Comparison of ENCODE assay signal across 35 mouse cellular contexts in the genomic region with DNA sequence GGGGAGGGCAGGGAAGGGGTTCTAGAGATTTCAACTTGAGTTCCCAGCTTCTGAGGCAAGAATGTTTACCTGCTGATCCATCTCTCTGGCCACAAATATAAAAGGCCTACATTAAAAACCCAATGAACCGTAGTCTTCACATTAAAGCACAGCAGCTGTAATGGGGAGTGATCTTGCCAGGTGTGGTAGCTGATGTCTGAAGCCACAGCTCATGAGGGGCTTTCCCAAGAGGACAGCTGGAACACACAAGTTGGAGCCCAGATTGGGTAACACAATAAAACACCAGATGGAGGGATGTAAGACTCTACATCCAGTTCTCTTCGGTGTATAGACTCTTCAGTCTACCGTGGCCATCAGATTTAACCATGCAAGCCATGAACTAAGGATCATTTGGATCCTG. TPM values are rescaled to one million over a fixed set of nuclear protein-coding genes. Genes with fewer than 3 reads are reported as not detected.
"Had no signal": no experiment of that assay in that cellular context is flagged by ENCODE, and none has a peak within 500 bp of the region (broad histone marks: within the 10 kb centered on the region; RNA-seq: fewer than 3 reads in every experiment).

No protein-coding gene starts in this region.

- H3K4me3 ChIP-seq: left cerebral cortex, adult 2 months; limb, embryonic 10.5 days; limb, embryonic 12.5 days; limb, embryonic 13.5 days; limb, embryonic 15.5 days; liver, embryonic 12.5 days; liver, embryonic 13.5 days; liver, embryonic 15.5 days; lung, embryonic 15.5 days; megakaryocyte, embryonic 14.5 days; midbrain, embryonic 12.5 days; midbrain, embryonic 13.5 days; midbrain, embryonic 15.5 days; neural tube, embryonic 12.5 days had no signal

- H3K4me2 ChIP-seq: limb, embryonic 12.5 days; limb, embryonic 13.5 days; limb, embryonic 15.5 days; liver, embryonic 11.5 days; liver, embryonic 12.5 days; liver, embryonic 13.5 days; liver, embryonic 15.5 days; lung, embryonic 14.5 days; lung, embryonic 15.5 days; midbrain, embryonic 11.5 days; midbrain, embryonic 12.5 days; midbrain, embryonic 13.5 days; midbrain, embryonic 15.5 days; neural tube, embryonic 12.5 days had no signal

- H3K9ac ChIP-seq: limb, embryonic 12.5 days; limb, embryonic 13.5 days; limb, embryonic 15.5 days; liver, embryonic 12.5 days; liver, embryonic 13.5 days; liver, embryonic 14.5 days; liver, embryonic 15.5 days; liver, postnatal 0 days; lung, embryonic 14.5 days; lung, embryonic 15.5 days; midbrain, embryonic 12.5 days; midbrain, embryonic 13.5 days; midbrain, embryonic 15.5 days; neural tube, embryonic 12.5 days had no signal

- H3K27ac ChIP-seq: left cerebral cortex, adult 2 months; limb, embryonic 10.5 days; limb, embryonic 12.5 days; limb, embryonic 13.5 days; limb, embryonic 15.5 days; liver, embryonic 12.5 days; liver, embryonic 13.5 days; liver, embryonic 14.5 days; liver, embryonic 15.5 days; lung, embryonic 15.5 days; macrophage; midbrain, embryonic 12.5 days; midbrain, embryonic 13.5 days; midbrain, embryonic 15.5 days; neural tube, embryonic 12.5 days had no signal

- ATAC-seq: liver, embryonic 12.5 days; liver, postnatal 0 days; lung, postnatal 0 days; midbrain, embryonic 13.5 days; midbrain, embryonic 15.5 days; midbrain, embryonic 16.5 days had no signal

- DNase-seq: left cerebral cortex, postnatal 4 days; liver; liver, embryonic 13.5 days; liver, postnatal 0 days; lung, adult 18-20 months; lung, adult 2 months; lung, embryonic 14.5 days; lung, postnatal 10 days; lung, postnatal 14 days; lung, postnatal 36 days; lung, postnatal 4 days had no signal

- H3K9me3 ChIP-seq: limb, embryonic 10.5 days; limb, embryonic 12.5 days; limb, embryonic 13.5 days; limb, embryonic 15.5 days; liver, embryonic 12.5 days; liver, embryonic 13.5 days; liver, embryonic 15.5 days; lung, embryonic 15.5 days; megakaryocyte, embryonic 14.5 days; midbrain, embryonic 12.5 days; midbrain, embryonic 13.5 days; midbrain, embryonic 15.5 days; neural tube, embryonic 12.5 days had no signal

- H3K4me1 ChIP-seq: limb, embryonic 10.5 days; limb, embryonic 12.5 days; limb, embryonic 13.5 days; limb, embryonic 15.5 days; liver, embryonic 12.5 days; liver, embryonic 13.5 days; liver, embryonic 15.5 days; lung, embryonic 15.5 days; megakaryocyte, embryonic 14.5 days; neural tube, embryonic 12.5 days had no signal

- H3K27me3 ChIP-seq: limb, embryonic 12.5 days; limb, embryonic 13.5 days; limb, embryonic 15.5 days; liver, embryonic 12.5 days; liver, embryonic 13.5 days; liver, embryonic 15.5 days; lung, embryonic 15.5 days; megakaryocyte, embryonic 14.5 days; neural tube, embryonic 12.5 days had no signal

RNA-seq across cellular contexts. Expression of gene Klhl41, which starts 14.6 kb away (rescaled TPM):
- total RNA-seq: megakaryocyte progenitor cell, adult 5-6 weeks; megakaryocyte, adult 5-6 weeks; megakaryocyte-erythroid progenitor cell, adult 5-6 weeks; midbrain, postnatal 0 days; monocyte, adult 5-6 weeks had no signal
- polyA plus RNA-seq: macrophage; midbrain, postnatal 0 days had no signal

RNA-seq across cellular contexts. Expression of gene Bbs5, which starts 37.5 kb away (rescaled TPM):
- total RNA-seq: monocyte, adult 5-6 weeks had no signal
